In the genomic region with DNA sequence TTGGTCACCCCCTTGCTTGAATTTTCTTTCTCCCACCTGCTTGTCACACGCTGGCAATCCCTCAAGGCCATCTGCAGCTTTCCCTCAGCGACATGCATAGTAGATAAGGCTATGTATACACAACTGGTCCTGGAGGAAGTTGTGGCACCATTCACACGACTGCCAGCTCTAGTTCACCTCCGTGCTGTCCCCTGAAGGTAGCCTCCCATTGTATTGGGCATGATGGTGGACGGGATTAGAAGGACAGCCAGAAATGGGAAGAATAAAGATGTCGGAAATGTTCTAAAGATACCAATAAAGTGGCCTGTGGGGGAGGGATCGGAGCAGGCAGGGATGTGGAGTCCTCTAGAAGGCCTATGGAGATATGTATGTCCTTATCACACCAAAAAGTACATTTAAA, we compare ENCODE assay signal across 17 mouse cellular contexts. TPM values are rescaled to one million over a fixed set of nuclear protein-coding genes. Genes with fewer than 3 reads are reported as not detected.
"Had no signal": no experiment of that assay in that cellular context is flagged by ENCODE, and none has a peak within 500 bp of the region (broad histone marks: within the 10 kb centered on the region; RNA-seq: fewer than 3 reads in every experiment).

No protein-coding gene starts in this region.

- DNase-seq: kidney, adult 18-20 months; kidney, postnatal 10 days; kidney, postnatal 4 days; retina, postnatal 1 day; right cerebral cortex, postnatal 4 days; spleen, adult 18-20 months; thymus, adult 18-20 months; thymus, postnatal 14 days had no signal

- H3K27me3 ChIP-seq: intestine, embryonic 15.5 days; limb, embryonic 15.5 days; midbrain, embryonic 12.5 days; neural tube, embryonic 13.5 days had no signal

- H3K36me3 ChIP-seq: intestine, embryonic 15.5 days; limb, embryonic 15.5 days; liver, embryonic 12.5 days; midbrain, embryonic 12.5 days; neural tube, embryonic 13.5 days had no signal

- H3K9me3 ChIP-seq: intestine, embryonic 15.5 days; limb, embryonic 15.5 days; liver, embryonic 12.5 days; midbrain, embryonic 12.5 days; neural tube, embryonic 13.5 days had no signal

- H3K27ac ChIP-seq: left cerebral cortex, adult 2 months; limb, embryonic 15.5 days; liver, embryonic 12.5 days; midbrain, embryonic 12.5 days; neural tube, embryonic 13.5 days had no signal

- ATAC-seq: intestine, embryonic 15.5 days; liver, embryonic 12.5 days; lung, postnatal 0 days; midbrain, embryonic 16.5 days had no signal

- H3K4me2 ChIP-seq: intestine, embryonic 15.5 days; limb, embryonic 15.5 days; liver, embryonic 12.5 days; midbrain, embryonic 12.5 days; neural tube, embryonic 13.5 days had no signal

- H3K9ac ChIP-seq: intestine, embryonic 15.5 days; limb, embryonic 15.5 days; liver, embryonic 12.5 days; midbrain, embryonic 12.5 days; neural tube, embryonic 13.5 days had no signal

- H3K4me3 ChIP-seq: intestine, embryonic 15.5 days; left cerebral cortex, adult 2 months; limb, embryonic 15.5 days; liver, embryonic 12.5 days; midbrain, embryonic 12.5 days; neural tube, embryonic 13.5 days had no signal

RNA-seq across cellular contexts. Expression of a gene that starts 20.0 kb away (rescaled TPM):
- total RNA-seq: megakaryocyte-erythroid progenitor cell, adult 5-6 weeks had no signal
